Mouse (Mus musculus): ENCODE results near the gene Car5a. TPM values are rescaled to one million over a fixed set of nuclear protein-coding genes. Genes with fewer than 3 reads are reported as not detected.

Car5a gene
- total and polyA plus RNA-seq, 3 experiments: 0.08 TPM; not detected in 2

DNA sequence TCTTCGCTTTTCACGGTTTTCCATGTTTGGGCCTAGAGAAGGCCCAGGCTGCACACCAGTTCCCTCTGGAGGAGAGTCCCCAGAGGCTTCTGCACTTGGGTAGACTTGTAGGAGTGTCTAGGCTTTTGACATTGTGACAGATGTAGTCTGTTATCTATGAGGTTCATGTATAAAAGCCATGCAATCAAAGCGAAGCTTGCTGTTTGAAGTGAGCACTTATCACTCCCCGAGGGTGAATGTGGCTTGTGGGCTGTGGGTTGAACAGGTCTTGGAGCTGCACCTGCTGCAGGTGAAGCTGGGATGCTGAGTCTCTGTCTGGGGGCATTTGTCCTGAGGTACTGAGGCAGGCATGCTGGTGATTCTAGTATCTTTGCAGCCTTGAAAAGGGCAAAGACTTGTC lies 23.8 kb upstream of the Car5a start (continued):
- no peak for TF ChIP-seq NRF1 (IDR thresholded peaks at IDR 0.05; ENCODE audit: insufficient read depth, low read depth, low read length, poor library complexity, severe bottlenecking)
- TF ChIP-seq CHD2 (IDR thresholded peaks at IDR 0.05; ENCODE audit: low read length): no peak
- peak; percentile 35; the same call in 1 of the 2 replicates for TF ChIP-seq SIN3A (IDR thresholded peaks at IDR 0.05; ENCODE audit: low read length)
- TF ChIP-seq POLR2AphosphoS5 (IDR thresholded peaks at IDR 0.05; ENCODE audit: borderline replicate concordance, low read depth, low read length): no peak
- TF ChIP-seq TAL1 (IDR thresholded peaks at IDR 0.05; ENCODE audit: low read length): no peak; the same call in 1 of the 2 replicates
- no peak for TF ChIP-seq ZKSCAN1 (IDR thresholded peaks at IDR 0.05; ENCODE audit: low read depth, low read length)
- TF ChIP-seq USF1 (IDR thresholded peaks at IDR 0.05; ENCODE audit: low read depth, low read length): no peak
- no peak for TF ChIP-seq ELF1 (IDR thresholded peaks at IDR 0.05; ENCODE audit: low read depth, low read length)
- no peak for TF ChIP-seq E2F4 (IDR thresholded peaks at IDR 0.05; ENCODE audit: borderline replicate concordance, low read depth, low read length)
- TF ChIP-seq CHD1 (IDR thresholded peaks at IDR 0.05; ENCODE audit: low read depth, low read length): no peak

DNA sequence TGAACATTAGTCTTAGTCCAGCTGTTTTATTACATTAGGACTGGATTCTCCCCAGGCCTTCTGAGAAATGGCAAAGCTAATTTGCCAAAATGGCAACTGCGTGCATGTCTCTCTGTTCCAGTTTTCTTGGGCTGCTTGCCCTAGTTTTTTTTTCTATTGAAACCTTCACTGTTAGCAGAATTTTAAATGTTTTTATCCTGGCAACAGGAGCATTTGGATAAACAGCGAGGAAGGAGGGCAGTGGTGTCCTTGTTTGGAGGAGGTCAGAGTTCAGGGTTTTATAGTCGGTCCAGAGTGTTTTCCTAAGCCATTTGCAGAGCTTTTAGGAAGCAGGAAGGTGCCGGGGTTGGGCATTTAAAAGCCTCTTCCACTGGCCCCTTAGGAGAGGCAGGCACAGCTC lies 23.3 kb upstream of the Car5a start:
- no peak for DNase-seq (ENCODE audit: low read depth, low spot score)
- peaks cover 3% of the 10 kb centered on the region; the same call in 1 of the 2 replicates for H3K79me2 ChIP-seq (ENCODE audit: control insufficient read depth, insufficient read depth, low read length, poor library complexity)
- TF ChIP-seq KAT2A (conservative IDR thresholded peaks at IDR 0.05; ENCODE audit: low read depth, low read length) (no peak), MYB (IDR thresholded peaks at IDR 0.05; ENCODE audit: low read depth, low read length) (no peak), NELFE (IDR thresholded peaks at IDR 0.05; ENCODE audit: low read depth, low read length) (no peak), CHD1 (IDR thresholded peaks at IDR 0.05; ENCODE audit: low read depth, low read length) (no peak), NRF1 (IDR thresholded peaks at IDR 0.05; ENCODE audit: insufficient read depth, low read depth, low read length, poor library complexity, severe bottlenecking) (no peak), TAL1 (IDR thresholded peaks at IDR 0.05; ENCODE audit: low read length) (no peak)
- H3K36me3 ChIP-seq (ENCODE audit: control insufficient read depth in 1 of 2, insufficient read depth in 2 of 2, low read length in 2 of 2): no peaks in the 10 kb centered on the region; a peak in 1 of 4 replicates
- no peaks in the 10 kb centered on the region for H3K4me1 ChIP-seq (ENCODE audit: control insufficient read depth in 1 of 2, insufficient read depth in 2 of 2, low read length in 2 of 2)
- H3K9me3 ChIP-seq (replicated peaks; ENCODE audit: insufficient read depth, low read length): no peaks in the 10 kb centered on the region
- no peak overlapping the region for H3K9ac ChIP-seq (ENCODE audit: control insufficient read depth, low read depth, low read length, poor library complexity, severe bottlenecking)
- no peak overlapping the region for H3K27ac ChIP-seq (ENCODE audit: control insufficient read depth, low read depth, low read length)
- no peaks in the 10 kb centered on the region for H3K27me3 ChIP-seq (ENCODE audit: control insufficient read depth in 1 of 2, insufficient read depth in 2 of 2, low read length in 2 of 2)
- no peak overlapping the region for H3K4me3 ChIP-seq (ENCODE audit: control insufficient read depth in 1 of 2, insufficient read depth in 1 of 2, low read depth in 2 of 2, low read length in 2 of 2)

DNA sequence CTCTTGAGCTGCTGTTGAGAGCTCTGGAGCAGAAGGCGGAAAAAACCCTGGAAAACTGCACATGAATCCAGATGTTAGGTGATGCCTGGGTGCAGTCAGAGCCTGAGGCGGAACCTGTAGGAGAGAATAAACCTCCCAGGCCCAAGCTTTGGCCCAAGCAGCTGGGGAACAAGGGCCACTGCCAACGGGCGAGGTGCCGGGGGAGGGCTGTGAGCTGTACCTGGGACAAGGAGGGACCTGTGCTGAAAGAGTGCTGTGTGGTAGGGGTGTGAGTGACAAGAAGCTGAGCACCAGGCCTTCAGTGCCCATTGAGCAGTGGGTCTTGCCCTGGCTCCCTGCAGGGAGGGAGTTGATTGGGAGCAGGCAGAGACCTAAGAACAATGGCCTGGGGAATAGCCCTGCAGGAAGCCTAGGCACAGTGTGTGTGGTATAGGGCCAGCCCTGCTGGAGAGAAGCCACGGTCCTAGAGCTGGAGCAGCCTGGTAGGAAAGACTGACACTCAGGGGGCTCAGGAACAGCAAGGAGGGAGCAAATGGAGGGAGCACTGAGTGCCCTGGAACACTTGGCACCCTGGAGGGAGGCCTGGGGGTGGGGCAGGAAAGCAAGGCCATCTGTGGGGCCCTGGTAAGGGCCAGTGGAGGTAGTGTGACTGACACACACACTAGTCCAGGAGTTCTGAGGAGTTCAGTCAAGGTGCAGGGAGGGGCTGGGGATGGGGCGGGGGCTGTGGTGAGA lies 22.2 kb upstream of the Car5a start:
- no peaks in the 10 kb centered on the region for H3K9me3 ChIP-seq (replicated peaks; ENCODE audit: insufficient read depth, low read length)
- peaks cover 0 to 7% of the 10 kb centered on the region in 2 experiments; a peak in 2 of 4 replicates for H3K4me1 ChIP-seq (ENCODE audit: control insufficient read depth in 1 of 2, insufficient read depth in 2 of 2, low read length in 2 of 2)

More for the DNA sequence above, 22.2 kb upstream of the Car5a start:
- peaks cover 3% of the 10 kb centered on the region; the same call in 1 of the 2 replicates for H3K79me2 ChIP-seq (ENCODE audit: control insufficient read depth, insufficient read depth, low read length, poor library complexity)
- no peaks in the 10 kb centered on the region for H3K27me3 ChIP-seq (ENCODE audit: control insufficient read depth in 1 of 2, insufficient read depth in 2 of 2, low read length in 2 of 2)
- TF ChIP-seq ELF1 (IDR thresholded peaks at IDR 0.05; ENCODE audit: low read depth, low read length): no peak
- no peak for TF ChIP-seq EP300 (IDR thresholded peaks at IDR 0.05; ENCODE audit: low read depth in 1 of 2, low read length in 2 of 2)
- no peak for TF ChIP-seq GABPA (IDR thresholded peaks at IDR 0.05; ENCODE audit: low read depth, low read length)
- no peak for TF ChIP-seq POLR2AphosphoS5 (IDR thresholded peaks at IDR 0.05; ENCODE audit: borderline replicate concordance, low read depth, low read length)
- no peak for TF ChIP-seq RCOR1 (IDR thresholded peaks at IDR 0.05; ENCODE audit: low read depth, low read length)
- no peak for TF ChIP-seq ZC3H11A (IDR thresholded peaks at IDR 0.05; ENCODE audit: low read depth, low read length)
- no peak for TF ChIP-seq MYB (IDR thresholded peaks at IDR 0.05; ENCODE audit: low read depth, low read length)
- no peak for TF ChIP-seq MXI1 (IDR thresholded peaks at IDR 0.05; ENCODE audit: low read depth, low read length)
- no peak for TF ChIP-seq GATA1 (IDR thresholded peaks at IDR 0.05; ENCODE audit: low read depth, low read length)
- TF ChIP-seq HCFC1 (IDR thresholded peaks at IDR 0.05; ENCODE audit: low read depth, low read length): no peak
- TF ChIP-seq RAD21 (IDR thresholded peaks at IDR 0.05; ENCODE audit: low read depth, low read length): no peak
- no peak for TF ChIP-seq SIN3A (IDR thresholded peaks at IDR 0.05; ENCODE audit: low read length)
- TF ChIP-seq SMC3 (IDR thresholded peaks at IDR 0.05; ENCODE audit: low read depth, low read length): no peak
- no peak for TF ChIP-seq ZNF384 (IDR thresholded peaks at IDR 0.05; ENCODE audit: low read depth, low read length)
- no peak for TF ChIP-seq NRF1 (IDR thresholded peaks at IDR 0.05; ENCODE audit: insufficient read depth, low read depth, low read length, poor library complexity, severe bottlenecking)
- no peak for TF ChIP-seq USF1 (IDR thresholded peaks at IDR 0.05; ENCODE audit: low read depth, low read length)
- no peak for DNase-seq (ENCODE audit: low read depth, low spot score)
- H3K9ac ChIP-seq (ENCODE audit: control insufficient read depth, low read depth, low read length, poor library complexity, severe bottlenecking): no peak overlapping the region
- no peak overlapping the region for H3K4me3 ChIP-seq (ENCODE audit: control insufficient read depth in 1 of 2, insufficient read depth in 1 of 2, low read depth in 2 of 2, low read length in 2 of 2)
- H3K36me3 ChIP-seq (ENCODE audit: control insufficient read depth in 1 of 2, insufficient read depth in 2 of 2, low read length in 2 of 2): peaks cover 0 to 6% of the 10 kb centered on the region in 2 experiments; a peak in 3 of 4 replicates
- H3K27ac ChIP-seq (ENCODE audit: control insufficient read depth, low read depth, low read length): no peak overlapping the region
